Mouse (Mus musculus) liver, postnatal 0 days (tissue): Measurements from ENCODE around the gene Dscaml1.

Source experiments
- CTCF ChIP-seq: sonication (generic); IDR thresholded peaks from 2 replicates; pipeline ENCODE4 v1.5.1; 2016; ENCODE audit warnings: antibody characterized with exemption, low read depth
- EP300 ChIP-seq: IDR thresholded peaks from 2 replicates; pipeline ENCODE4 v1.6.1; 2016; ENCODE audit warnings: antibody characterized with exemption, low read depth, mild to moderate bottlenecking

GRCm38 (mm10) chr9:45638184-45638917, 211.9 kb downstream of the Dscaml1 start:
- no peak for TF ChIP-seq EP300
- TF ChIP-seq CTCF: no peak
